Mouse (Mus musculus): ENCODE results near the gene Utrn. TPM values are rescaled to one million over a fixed set of nuclear protein-coding genes. Genes with fewer than 3 reads are reported as not detected.

The Utrn gene
- 10 to 100 TPM in 1 of 2 experiments, 1 to 10 TPM in 1; 1.0 to 10.7 TPM for polyA plus RNA-seq (2012; fragmentation: generic; extraction: Trizol)

DNA sequence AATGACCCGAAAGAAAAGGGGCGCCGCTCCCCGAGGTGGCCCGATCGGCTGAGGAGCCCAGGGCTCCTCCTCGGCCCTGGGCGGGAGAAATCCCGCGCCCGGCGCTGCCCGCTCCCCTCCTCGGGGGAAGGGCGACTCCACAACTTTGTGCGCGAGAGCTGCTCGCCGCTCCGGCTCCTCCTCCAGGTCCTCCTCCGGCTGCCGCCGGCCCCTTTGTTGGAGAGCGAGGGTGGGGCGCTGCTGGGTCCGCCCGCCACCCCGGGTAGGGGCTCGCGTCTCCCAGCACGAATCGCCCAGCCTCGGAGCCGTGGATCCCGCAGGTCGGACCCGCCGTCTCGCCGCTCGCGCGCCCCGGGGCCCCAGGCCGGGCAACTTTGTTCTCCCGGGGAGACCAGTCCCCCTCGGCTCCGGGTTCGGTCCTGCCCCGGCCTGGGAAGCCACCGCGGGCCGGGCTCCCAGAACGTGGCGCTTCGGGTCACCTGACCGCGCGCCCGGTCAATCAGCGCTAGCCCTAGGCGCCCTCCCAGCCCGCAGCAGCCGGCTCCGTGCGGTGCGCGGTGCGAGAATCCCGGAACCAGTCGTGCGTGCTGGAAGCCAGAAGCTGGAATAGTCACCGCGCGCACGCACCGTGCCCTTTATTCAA, at the start of gene Utrn:
Utrn (minus strand) TSS at position 337 of the 643 bp plus-strand sequence.

Other genes with a start within 250 kb of the Utrn start
- 1 to 10 TPM in 1 of 2 experiments, under 1 TPM in 1; 0.42 to 2.1 TPM for gene Stx11, start 94.9 kb upstream of the Utrn start, polyA plus RNA-seq (2012; fragmentation: generic; extraction: Trizol)
- gene Sf3b5, start 136.0 kb upstream of the Utrn start, polyA plus RNA-seq (2012; fragmentation: generic; extraction: Trizol), result 10 to 100 TPM; 48.3 to 58.5 TPM
- gene Plagl1, start 191.1 kb upstream of the Utrn start, polyA plus RNA-seq (2012; fragmentation: generic; extraction: Trizol), result 1 to 10 TPM in 1 of 2 experiments, under 1 TPM in 1; 0.05 to 3.2 TPM

All from C3H10T1/2 (cell line).